Mouse (Mus musculus): ENCODE data around the gene Wnk3. TPM values are rescaled to one million over a fixed set of nuclear protein-coding genes. Genes with fewer than 3 reads are reported as not detected.

The Wnk3 gene
- polyA plus RNA-seq (2012; fragmentation: generic; extraction: Trizol): under 1 TPM in 1 of 2 experiments, not detected in 1; 0.01 TPM

DNA sequence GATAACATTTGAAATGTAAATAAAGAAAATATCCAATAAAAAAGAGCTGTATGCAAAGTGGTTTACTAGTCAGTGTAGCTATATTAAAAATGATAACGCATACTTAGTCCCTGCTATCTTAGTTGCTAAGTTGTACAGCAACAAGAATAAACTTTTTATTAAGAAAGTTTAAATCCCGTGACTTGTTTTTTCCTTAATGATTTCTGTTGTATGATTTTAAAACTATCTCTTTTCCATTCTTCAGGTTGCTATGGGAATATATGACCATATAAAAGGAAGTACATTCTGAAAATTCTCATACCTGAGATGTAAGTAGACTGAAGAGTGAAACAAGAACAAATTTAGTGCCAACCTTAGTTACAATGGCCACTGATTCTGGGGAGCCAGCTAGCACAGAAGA, at the start of gene Wnk3:
Wnk3 (plus strand) TSS at position 301 of the 400 bp plus-strand sequence.

DNA sequence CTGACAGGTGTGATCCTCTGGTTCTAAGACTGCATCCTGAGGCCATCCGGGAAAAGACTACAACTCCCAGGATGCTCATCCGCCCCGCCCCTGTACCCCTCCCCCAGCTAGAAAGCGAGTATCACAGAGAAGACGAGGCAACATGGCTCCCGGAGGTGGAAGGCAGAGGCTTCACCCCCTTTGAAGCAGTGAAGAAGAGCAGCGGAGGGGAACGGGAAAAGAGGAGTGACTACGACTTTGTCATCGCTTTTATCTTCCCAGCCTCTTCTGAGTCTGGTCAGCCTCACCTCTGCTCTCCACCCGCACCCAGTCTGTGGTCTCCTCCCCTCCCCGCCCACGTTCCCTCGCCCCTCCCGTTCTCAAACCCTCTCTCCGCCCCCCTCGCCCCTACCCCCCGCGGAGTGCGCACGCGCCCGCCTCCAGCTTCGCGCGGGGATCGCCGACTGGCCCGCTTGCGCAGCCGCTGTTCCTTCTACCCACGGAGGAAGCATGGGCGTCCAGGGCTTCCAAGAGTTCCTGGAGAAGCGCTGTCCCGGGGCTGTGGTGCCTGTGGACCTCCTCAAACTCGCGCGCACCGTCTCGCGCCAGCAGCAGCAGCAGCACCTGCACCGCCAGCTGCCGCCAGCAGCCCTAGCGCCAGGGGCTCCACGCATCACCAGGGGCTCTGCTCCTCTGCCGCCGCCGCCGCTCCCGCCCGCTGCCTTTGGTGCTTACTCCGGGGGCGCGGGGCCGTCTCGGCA, 146.1 kb downstream of the Wnk3 start, which contains the start of gene Fam120c:
Fam120c (plus strand) TSS at position 415 of the 740 bp plus-strand sequence.

Other genes with a start within 250 kb of the Wnk3 start
- 10 to 100 TPM in 1 of 2 experiments, 1 to 10 TPM in 1; 1.4 to 11.7 TPM for gene Gnl3l, start 180.8 kb upstream of the Wnk3 start, polyA plus RNA-seq (2012; fragmentation: generic; extraction: Trizol)
- 10 to 100 TPM; 12.0 to 31.3 TPM for gene Fgd1, start 151.9 kb upstream of the Wnk3 start, polyA plus RNA-seq (2012; fragmentation: generic; extraction: Trizol)
- gene Tsr2, start 101.5 kb upstream of the Wnk3 start, polyA plus RNA-seq (2012; fragmentation: generic; extraction: Trizol): 10 to 100 TPM; 22.1 to 25.6 TPM
- 1 to 10 TPM in 1 of 2 experiments, under 1 TPM in 1; 0.29 to 2.2 TPM for gene Fam120c, start 146.1 kb downstream of the Wnk3 start, polyA plus RNA-seq (2012; fragmentation: generic; extraction: Trizol)